In the genomic region with DNA sequence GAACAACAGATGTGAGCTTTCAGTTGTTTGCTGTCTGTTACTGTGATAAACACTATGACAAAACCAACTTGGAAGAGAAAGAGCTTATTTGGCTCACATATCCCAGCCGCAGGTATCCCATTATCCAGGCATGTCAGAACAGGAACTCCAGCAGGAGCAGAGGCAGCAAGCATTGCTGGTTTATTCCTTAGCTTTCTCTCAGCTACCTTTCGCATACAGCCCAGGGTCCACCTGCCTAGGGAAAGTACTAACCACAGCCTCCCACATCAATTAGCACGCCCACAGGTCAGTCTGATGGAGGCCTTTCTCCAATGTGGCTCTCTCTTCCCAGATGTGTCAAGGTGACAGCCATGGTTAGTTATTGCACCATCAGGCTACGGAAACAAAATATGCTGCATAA, we compare ENCODE assay signal across 25 mouse cellular contexts. TPM values are rescaled to one million over a fixed set of nuclear protein-coding genes. Genes with fewer than 3 reads are reported as not detected.
"Had no signal": no experiment of that assay in that cellular context is flagged by ENCODE, and none has a peak within 500 bp of the region (broad histone marks: within the 10 kb centered on the region; RNA-seq: fewer than 3 reads in every experiment).

No protein-coding gene starts in this region.

- H3K9ac ChIP-seq: lung, embryonic 14.5 days; midbrain, embryonic 12.5 days; neural tube, embryonic 13.5 days; neural tube, embryonic 15.5 days had no signal

- DNase-seq: lung, adult 18-20 months; lung, embryonic 14.5 days; lung, postnatal 10 days; lung, postnatal 4 days; midbrain, embryonic 14.5 days; retina, postnatal 1 day; right cerebral cortex, adult 18-20 months; right cerebral cortex, postnatal 25 days; right cerebral cortex, postnatal 4 days; spleen, adult 18-20 months; thymus, adult 18-20 months; thymus, postnatal 14 days; thymus, postnatal 36 days had no signal

- H3K4me2 ChIP-seq: lung, embryonic 14.5 days; midbrain, embryonic 12.5 days; neural tube, embryonic 13.5 days; neural tube, embryonic 15.5 days had no signal

- H3K4me3 ChIP-seq: midbrain, embryonic 10.5 days; midbrain, embryonic 12.5 days; myocyte; neural tube, embryonic 13.5 days; neural tube, embryonic 15.5 days had no signal

- H3K27me3 ChIP-seq: midbrain, embryonic 12.5 days; neural tube, embryonic 13.5 days; neural tube, embryonic 15.5 days had no signal

- H3K9me3 ChIP-seq: midbrain, embryonic 10.5 days; neural tube, embryonic 13.5 days; neural tube, embryonic 15.5 days had no signal

- H3K4me1 ChIP-seq: midbrain, embryonic 10.5 days; midbrain, embryonic 12.5 days; neural tube, embryonic 13.5 days; neural tube, embryonic 15.5 days had no signal

- H3K36me3 ChIP-seq: midbrain, embryonic 10.5 days; midbrain, embryonic 12.5 days; neural tube, embryonic 13.5 days; neural tube, embryonic 15.5 days had no signal

- ATAC-seq: midbrain, embryonic 16.5 days had no signal

- H3K27ac ChIP-seq: midbrain, embryonic 10.5 days; midbrain, embryonic 12.5 days; neural tube, embryonic 13.5 days; neural tube, embryonic 15.5 days had no signal

RNA-seq across cellular contexts. Expression of a gene that starts 31.8 kb away (rescaled TPM):
- total RNA-seq: megakaryocyte, adult 5-6 weeks; megakaryocyte-erythroid progenitor cell, adult 5-6 weeks had no signal
- polyA plus RNA-seq: lung, embryonic 14.5 days; lung, embryonic 16.5 days; stomach, embryonic 14.5 days; stomach, embryonic 16.5 days; thymus, postnatal 0 days had no signal

RNA-seq across cellular contexts. Expression of a gene that starts 44.6 kb away (rescaled TPM):
- total RNA-seq: megakaryocyte, adult 5-6 weeks; megakaryocyte-erythroid progenitor cell, adult 5-6 weeks had no signal
- polyA plus RNA-seq: midbrain, embryonic 10.5 days had no signal
